21 mouse cellular contexts compared by ENCODE assay signal in genomic region chr12:33961013-33961412, GRCm38 (mm10). TPM values are rescaled to one million over a fixed set of nuclear protein-coding genes. Genes with fewer than 3 reads are reported as not detected.
DNase-seq lines count a peak whose midpoint lies in the region; ATAC-seq and TF ChIP-seq lines count a peak whose summit lies in the region.
"Had no signal": no experiment of that assay in that cellular context is flagged by ENCODE, and none has a peak within 500 bp of the region (broad histone marks: within the 10 kb centered on the region; RNA-seq: fewer than 3 reads in every experiment).

No protein-coding gene starts in this region.

- no peak for TF ChIP-seq CTCF in brain, embryonic 14.5 days (IDR thresholded peaks at IDR 0.05; ENCODE audit: borderline replicate concordance, extremely low read depth, insufficient read depth, insufficient read length)

- peak overlapping the region; percentile 33 for H3K4me3 ChIP-seq in heart, embryonic 13.5 days
- H3K4me3 ChIP-seq in embryonic facial prominence, embryonic 12.5 days = peak overlapping the region; percentile 40
- H3K4me3 ChIP-seq in limb, embryonic 14.5 days (replicated peaks; ENCODE audit: low read length) = peak overlapping the region; percentile 93
- H3K4me3 ChIP-seq: forebrain, embryonic 13.5 days; midbrain, embryonic 13.5 days had no signal

- 42% methylated on average over 5 of the region's 5 CpGs for WGBS in heart, embryonic 13.5 days
- 9% methylated on average over 5 of the region's 5 CpGs for WGBS in embryonic facial prominence, embryonic 12.5 days
- 14% methylated on average over 5 of the region's 5 CpGs for WGBS in limb, embryonic 14.5 days

- no peak for ATAC-seq in heart, embryonic 13.5 days (ENCODE audit: extremely low read depth, insufficient number of reproducible peaks, low FRiP score, low TSS enrichment)
- ATAC-seq in embryonic facial prominence, embryonic 12.5 days (ENCODE audit: insufficient number of reproducible peaks, insufficient read depth, low FRiP score, low TSS enrichment) = no peak
- no peak for ATAC-seq in limb, embryonic 14.5 days (ENCODE audit: low FRiP score, low read depth)
- ATAC-seq: CD4-positive, CD25-positive, alpha-beta regulatory T cell, adult 4 months; forebrain, embryonic 13.5 days; liver, postnatal 0 days; midbrain, embryonic 13.5 days had no signal

- TF ChIP-seq POLR2A in brain, embryonic 14.5 days (IDR thresholded peaks at IDR 0.05; ENCODE audit: borderline replicate concordance, extremely low read depth, insufficient read depth, insufficient read length, poor library complexity, severe bottlenecking) = no peak
- TF ChIP-seq POLR2A in limb, embryonic 14.5 days (IDR thresholded peaks at IDR 0.05; ENCODE audit: borderline replicate concordance, extremely low read depth, insufficient read depth, insufficient read length) = no peak

- H3K4me1 ChIP-seq in heart, embryonic 13.5 days = peaks cover 29% of the 10 kb centered on the region
- peaks cover 26% of the 10 kb centered on the region for H3K4me1 ChIP-seq in embryonic facial prominence, embryonic 12.5 days
- H3K4me1 ChIP-seq in limb, embryonic 14.5 days (ENCODE audit: control insufficient read depth, insufficient read depth, low read length) = peaks cover 9% of the 10 kb centered on the region; the same call in 1 of the 2 replicates

- peak overlapping the region; percentile 47 for H3K9ac ChIP-seq in heart, embryonic 13.5 days
- H3K9ac ChIP-seq in embryonic facial prominence, embryonic 12.5 days = peak overlapping the region; percentile 77
- H3K9ac ChIP-seq in limb, embryonic 14.5 days (ENCODE audit: low read depth, low read length, severe bottlenecking) = peak overlapping the region; percentile 68
- H3K9ac ChIP-seq: forebrain, embryonic 13.5 days; liver, postnatal 0 days; midbrain, embryonic 13.5 days had no signal

- peaks cover 93% of the 10 kb centered on the region for H3K27me3 ChIP-seq in heart, embryonic 13.5 days (replicated peaks)
- 0 out of 2 replicates have a peak, but pooled peaks cover 5% of the 10 kb centered on the region for H3K27me3 ChIP-seq in embryonic facial prominence, embryonic 12.5 days
- no peaks in the 10 kb centered on the region; the same call in 1 of the 2 replicates for H3K27me3 ChIP-seq in limb, embryonic 14.5 days (ENCODE audit: control insufficient read depth, insufficient read depth, low read length)

- no peaks in the 10 kb centered on the region for H3K36me3 ChIP-seq in heart, embryonic 13.5 days
- no peaks in the 10 kb centered on the region for H3K36me3 ChIP-seq in embryonic facial prominence, embryonic 12.5 days
- peaks cover 21% of the 10 kb centered on the region for H3K36me3 ChIP-seq in limb, embryonic 14.5 days (ENCODE audit: control insufficient read depth, insufficient read depth, low read length)
- H3K36me3 ChIP-seq: midbrain, embryonic 13.5 days had no signal

- intact Hi-C loops in left cerebral cortex, postnatal 25 days (cut with DNase I) = loop anchor here (5.0 kb wide), 1 partner anchor 696 kb away; no protein-coding TSS in a partner anchor

- DNase-seq in heart, adult 9 months (ENCODE audit: low spot score in 2 of 2) = no peak
- peak; percentile 31 for DNase-seq in brain, embryonic 14.5 days (ENCODE audit: low read depth)
- DNase-seq in limb, embryonic 14.5 days (ENCODE audit: low spot score) = no peak
- no peak for DNase-seq in layer of hippocampus, adult 9-10 months (ENCODE audit: low spot score)
- DNase-seq in left cerebral cortex, postnatal 25 days (ENCODE audit: low spot score in 2 of 2) = no peak
- DNase-seq: adrenal gland, postnatal 10 days; cerebellum, adult 2 months; kidney, adult 11 months; kidney, postnatal 25 days; left cerebral cortex, postnatal 4 days; liver, postnatal 0 days; lung, postnatal 36 days had no signal

- H3K27ac ChIP-seq in heart, embryonic 13.5 days (replicated peaks) = no peak overlapping the region
- peak overlapping the region; percentile 96 for H3K27ac ChIP-seq in embryonic facial prominence, embryonic 12.5 days
- H3K27ac ChIP-seq in limb, embryonic 14.5 days (replicated peaks; ENCODE audit: low read depth, low read length) = peak overlapping the region; percentile 90
- H3K27ac ChIP-seq: forebrain, embryonic 13.5 days; midbrain, embryonic 13.5 days had no signal

- H3K9me3 ChIP-seq in heart, embryonic 13.5 days = no peaks in the 10 kb centered on the region
- no peaks in the 10 kb centered on the region for H3K9me3 ChIP-seq in embryonic facial prominence, embryonic 12.5 days
- H3K9me3 ChIP-seq in limb, embryonic 14.5 days (ENCODE audit: control insufficient read depth, low read length) = no peaks in the 10 kb centered on the region
- H3K9me3 ChIP-seq: forebrain, embryonic 13.5 days; midbrain, embryonic 13.5 days had no signal

- peak overlapping the region; percentile 36 for H3K4me2 ChIP-seq in heart, embryonic 13.5 days
- H3K4me2 ChIP-seq in embryonic facial prominence, embryonic 12.5 days (replicated peaks) = peak overlapping the region; percentile 63
- H3K4me2 ChIP-seq in limb, embryonic 14.5 days (replicated peaks; ENCODE audit: low read depth, low read length, severe bottlenecking) = peak overlapping the region; percentile 54
- H3K4me2 ChIP-seq: forebrain, embryonic 13.5 days; midbrain, embryonic 13.5 days had no signal

RNA-seq across cellular contexts. Expression of gene Twist1, which starts 3.5 kb away (rescaled TPM):
- 4.4 and 4.7 TPM in 2 replicates for polyA plus RNA-seq in heart, embryonic 13.5 days (2015; fragmentation: Nextera tagmentation; extraction: Ambion mirVana)
- polyA plus RNA-seq in brain, embryonic 14.5 days (2012; rRNA removed) = 14.0 and 15.1 TPM in 2 replicates
- 79.1 and 85.3 TPM in 2 replicates for polyA plus RNA-seq in embryonic facial prominence, embryonic 12.5 days (2016; fragmentation: Nextera tagmentation; extraction: Ambion mirVana)
- 259 and 340 TPM in 2 replicates for polyA plus RNA-seq in limb, embryonic 14.5 days (2012; rRNA removed)
- 69.7 and 82.4 TPM in 2 replicates for polyA plus RNA-seq in limb, embryonic 14.5 days (2014; fragmentation: Nextera tagmentation; extraction: Ambion mirVana)
- total RNA-seq in left cerebral cortex, postnatal 25 days (2021) = under 1 TPM; 0.87 to 0.94 TPM
- total RNA-seq: hematopoietic stem cell, adult 5-6 weeks; MEL had no signal
- polyA plus RNA-seq: CD4-positive, CD25-positive, alpha-beta regulatory T cell, adult 4 months had no signal

RNA-seq across cellular contexts. Expression of gene Ferd3l, which starts 32.8 kb away (rescaled TPM):
- not detected in 2 replicates for polyA plus RNA-seq in heart, embryonic 13.5 days (2015; fragmentation: Nextera tagmentation; extraction: Ambion mirVana)
- polyA plus RNA-seq in brain, embryonic 14.5 days (2012; rRNA removed) = 0.86 and 0.96 TPM in 2 replicates
- polyA plus RNA-seq in embryonic facial prominence, embryonic 12.5 days (2016; fragmentation: Nextera tagmentation; extraction: Ambion mirVana) = 0.19 TPM in 1 of 2 replicates, not detected in the other
- not detected in 2 replicates for polyA plus RNA-seq in limb, embryonic 14.5 days (2012; rRNA removed)
- not detected in 2 replicates for polyA plus RNA-seq in limb, embryonic 14.5 days (2014; fragmentation: Nextera tagmentation; extraction: Ambion mirVana)
- total RNA-seq in left cerebral cortex, postnatal 25 days (2021) = not detected
- total RNA-seq: adrenal gland, postnatal 10 days; granulocyte monocyte progenitor cell, adult 5-6 weeks; hematopoietic stem cell, adult 5-6 weeks; layer of hippocampus, postnatal 25 days; left cerebral cortex, postnatal 4 days; MEL had no signal
- polyA plus RNA-seq: CD4-positive, CD25-positive, alpha-beta regulatory T cell, adult 4 months; cerebellum, adult 2 months; forebrain, embryonic 13.5 days; liver, postnatal 0 days had no signal

Comparison
In these comparisons a context has a peak if more than half of its experiments do, and no peak if none do; other contexts are left out.
1. H3K4me3 ChIP-seq: peak in every context shown above with its lines; median percentile 93 in limb, embryonic 14.5 days; 40 in embryonic facial prominence, embryonic 12.5 days; 33 in heart, embryonic 13.5 days.